Mouse (Mus musculus) cerebellum, adult 9-10 months (tissue): ENCODE results near the gene Mrtfb.

Experiments
- DNase-seq: peaks from one replicate; pipeline ENCODE4 v3.0.0; 2022

The Mrtfb gene

GRCm38 (mm10) chr16:13354431-13354830, 98.2 kb downstream of the Mrtfb start:
- DNase-seq, result no peak

- peak; percentile 88 for DNase-seq
These were observed 101.8 kb downstream of the Mrtfb start for GRCm38 (mm10) chr16:13357806-13358679.

GRCm38 (mm10) chr16:13358741-13359140, 102.5 kb downstream of the Mrtfb start:
- no peak for DNase-seq

- peak; percentile 64 for DNase-seq
These were observed 103.2 kb downstream of the Mrtfb start for GRCm38 (mm10) chr16:13359405-13359858.

GRCm38 (mm10) chr16:13360208-13360607, 103.9 kb downstream of the Mrtfb start:
- DNase-seq, result no peak

- DNase-seq, result no peak
These were observed 104.6 kb downstream of the Mrtfb start for GRCm38 (mm10) chr16:13360835-13361234.

GRCm38 (mm10) chr16:13363141-13363540, 106.9 kb downstream of the Mrtfb start:
- no peak for DNase-seq

- DNase-seq, result no peak
These were observed 107.9 kb downstream of the Mrtfb start for GRCm38 (mm10) chr16:13364145-13364544.

GRCm38 (mm10) chr16:13366256-13366655, 110.0 kb downstream of the Mrtfb start:
- no peak for DNase-seq

- no peak for DNase-seq
These were observed 110.7 kb downstream of the Mrtfb start for GRCm38 (mm10) chr16:13366802-13367465.

GRCm38 (mm10) chr16:13367466-13367856, 111.2 kb downstream of the Mrtfb start:
- DNase-seq, result no peak

- no peak for DNase-seq
These were observed 112.4 kb downstream of the Mrtfb start for GRCm38 (mm10) chr16:13368645-13369044.

- DNase-seq, result peak; percentile 90
These were observed 115.5 kb downstream of the Mrtfb start for GRCm38 (mm10) chr16:13371740-13372287.

- no peak for DNase-seq
These were observed 116.7 kb downstream of the Mrtfb start for GRCm38 (mm10) chr16:13372899-13373533.

GRCm38 (mm10) chr16:13376947-13377486, 120.7 kb downstream of the Mrtfb start:
- no peak for DNase-seq

GRCm38 (mm10) chr16:13378157-13378556, 121.9 kb downstream of the Mrtfb start:
- DNase-seq, result no peak

- DNase-seq, result no peak
These were observed 123.6 kb downstream of the Mrtfb start for GRCm38 (mm10) chr16:13379865-13380264.

- DNase-seq, result no peak
These were observed 125.5 kb downstream of the Mrtfb start for GRCm38 (mm10) chr16:13381771-13382170.

- DNase-seq, result no peak
These were observed 131.0 kb downstream of the Mrtfb start for GRCm38 (mm10) chr16:13387306-13387705.

- no peak for DNase-seq
These were observed 144.1 kb downstream of the Mrtfb start for GRCm38 (mm10) chr16:13400375-13400774.

GRCm38 (mm10) chr16:13401591-13401990, 145.3 kb downstream of the Mrtfb start:
- peak; percentile 87 for DNase-seq

- DNase-seq, result no peak
These were observed 148.4 kb downstream of the Mrtfb start for GRCm38 (mm10) chr16:13404656-13405055.

- DNase-seq, result no peak
These were observed 149.1 kb downstream of the Mrtfb start for GRCm38 (mm10) chr16:13405403-13405802.
